Mouse (Mus musculus): Measurements from ENCODE around the gene Zfyve28.
A peak's percentile ranks its signal among the peaks of the same experiment; 100 is the strongest.

Gene Zfyve28

DNA sequence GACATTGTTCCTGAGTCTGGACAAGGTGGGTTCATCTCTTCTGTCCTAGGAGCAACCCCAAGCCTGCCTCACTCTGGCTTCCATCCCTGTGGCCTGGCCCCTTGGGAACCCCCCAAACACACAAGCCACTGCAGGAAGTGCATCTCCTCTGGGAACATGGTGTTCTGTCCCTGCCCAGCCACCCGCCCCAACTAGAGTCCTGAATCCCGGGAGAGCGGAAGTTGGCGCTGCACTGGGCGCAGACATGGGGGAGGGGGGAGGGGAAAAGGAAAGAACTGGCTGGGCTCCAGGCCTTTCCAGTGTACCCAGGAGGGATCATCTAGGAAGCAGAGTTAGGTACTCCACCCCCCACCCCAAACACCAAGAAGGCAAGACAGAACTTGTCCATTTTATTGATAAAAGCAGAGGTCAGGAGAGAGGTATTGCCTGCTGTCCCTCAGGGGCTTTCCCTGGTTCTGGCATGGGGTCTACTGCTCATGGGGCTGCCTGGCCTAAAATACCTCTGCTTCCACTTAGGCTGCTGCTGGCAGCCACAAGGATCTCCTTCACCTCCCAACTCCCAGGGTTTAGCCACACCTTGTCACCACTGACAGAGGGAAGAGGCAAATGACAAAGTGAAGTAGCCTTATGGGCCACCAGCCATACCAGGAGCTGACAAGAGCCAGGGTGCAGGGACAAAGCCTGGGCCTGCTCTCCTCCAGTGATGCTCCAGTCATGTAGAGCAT is 104.9 kb downstream of the Zfyve28 start:
- peak in 1 of 2 experiments; percentile 10 for DNase-seq (ENCODE audit: low spot score in 2 of 2)

DNA sequence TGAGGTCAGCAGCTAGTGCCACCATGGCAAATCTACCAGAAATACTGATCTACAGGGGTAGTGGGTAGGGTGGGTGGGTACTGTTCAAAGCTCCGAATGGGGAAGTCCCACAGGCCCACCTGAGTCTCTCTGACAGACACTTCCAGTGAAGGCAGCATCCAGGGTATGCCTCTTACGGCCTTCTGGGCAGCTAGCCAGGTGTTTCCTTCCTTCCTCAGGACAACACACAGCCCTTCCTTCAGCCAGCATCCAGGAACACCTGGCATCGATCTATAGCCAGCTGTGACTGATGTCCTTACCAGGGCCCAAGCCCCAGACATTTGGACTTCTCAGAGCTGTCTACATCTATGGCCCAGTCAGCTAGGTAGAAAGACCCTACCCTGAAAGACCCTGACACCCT is 105.8 kb downstream of the Zfyve28 start:
- peak in 1 of 2 experiments; percentile 0 for DNase-seq (ENCODE audit: low spot score in 2 of 2)

DNA sequence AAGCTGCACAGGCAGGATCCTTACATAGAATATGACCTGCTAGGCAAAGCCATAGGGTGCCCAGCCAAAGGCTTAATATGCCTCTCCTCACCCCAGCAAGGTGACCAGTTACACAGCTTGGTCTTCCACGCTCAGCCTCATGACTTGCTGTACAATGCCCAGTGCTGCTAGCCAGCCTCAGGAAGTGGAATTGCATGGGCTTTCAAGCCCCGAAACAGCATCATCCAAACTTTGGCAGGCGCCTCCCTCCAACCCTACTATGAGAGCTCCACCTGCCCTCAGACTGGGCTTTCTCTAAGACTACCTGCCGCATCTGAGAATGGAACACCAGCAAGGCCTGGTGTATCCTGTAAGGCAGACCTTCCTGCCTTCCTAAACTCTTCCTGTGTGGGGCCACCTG is 110.4 kb downstream of the Zfyve28 start:
- DNase-seq (ENCODE audit: low spot score in 2 of 2), result no peak

GRCm38 (mm10) chr5:34177091-34177490 is 111.2 kb downstream of the Zfyve28 start:
- DNase-seq (ENCODE audit: low spot score in 2 of 2), result no peak

DNA sequence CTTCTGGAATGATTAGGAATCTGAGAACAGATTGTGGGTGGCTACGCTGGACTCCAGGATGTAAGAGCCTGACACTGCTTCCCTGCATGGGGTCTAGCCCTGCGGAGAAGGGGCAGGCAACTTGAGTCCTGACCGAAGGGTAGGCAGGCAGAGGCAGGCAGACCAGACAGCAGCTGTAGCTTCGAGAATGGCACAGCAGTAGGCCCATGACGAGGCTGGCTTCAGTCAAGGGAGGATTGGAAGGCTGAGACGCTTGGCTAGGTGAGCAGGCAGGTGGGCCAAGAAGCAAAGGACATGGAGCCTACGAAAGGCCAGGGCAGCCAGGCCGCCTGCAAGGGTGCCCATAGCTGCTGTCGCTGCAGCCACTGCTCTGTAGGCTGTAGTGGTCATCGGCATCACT is 111.6 kb downstream of the Zfyve28 start:
- DNase-seq (ENCODE audit: low spot score in 2 of 2), result no peak

DNA sequence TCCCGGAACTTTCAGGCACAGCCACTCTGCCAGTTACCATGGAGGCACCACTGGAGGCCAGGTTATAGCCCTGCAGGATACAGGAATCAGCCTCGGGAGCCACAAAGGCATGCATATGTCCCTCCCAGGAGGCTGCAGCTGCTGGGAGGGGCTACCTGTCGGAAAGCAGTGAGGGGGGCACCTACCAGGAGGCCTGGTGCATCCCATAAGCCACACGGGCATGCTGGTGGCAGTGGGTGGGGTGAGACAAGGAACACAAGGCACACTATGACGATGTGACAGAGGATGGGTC is 112.9 kb downstream of the Zfyve28 start:
- no peak for DNase-seq (ENCODE audit: low spot score in 2 of 2)

- DNase-seq (ENCODE audit: low spot score in 2 of 2), result no peak
These were observed 113.5 kb downstream of the Zfyve28 start for GRCm38 (mm10) chr5:34174550-34175402.

DNA sequence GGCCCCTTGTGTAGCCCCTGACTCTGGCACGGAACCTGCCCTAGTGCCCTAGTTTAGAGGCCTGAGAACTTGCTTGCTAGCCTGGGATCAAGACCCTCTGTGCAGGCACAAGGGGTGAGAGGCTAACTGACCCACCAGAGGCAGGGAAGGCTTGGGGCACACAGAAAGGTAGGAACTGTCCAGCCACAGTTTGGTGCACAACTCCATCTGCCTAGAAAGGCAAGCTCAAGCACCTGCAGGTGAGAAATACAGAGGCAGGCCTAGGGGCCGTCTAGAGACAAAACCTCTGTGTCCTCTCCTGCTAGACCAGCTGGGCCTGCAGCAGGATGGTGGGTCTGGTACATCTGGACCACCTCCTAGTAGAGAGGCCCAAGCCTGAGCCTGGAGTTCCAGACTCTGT is 114.2 kb downstream of the Zfyve28 start:
- no peak for DNase-seq (ENCODE audit: low spot score in 2 of 2)

- DNase-seq (ENCODE audit: low spot score in 2 of 2), result no peak
These were observed 117.5 kb downstream of the Zfyve28 start for GRCm38 (mm10) chr5:34170726-34171125.

GRCm38 (mm10) chr5:34169954-34170353 is 118.3 kb downstream of the Zfyve28 start:
- no peak for DNase-seq (ENCODE audit: low spot score in 2 of 2)

- peak; percentile 96 to 97 for DNase-seq (ENCODE audit: low spot score in 2 of 2)
These were observed 119.0 kb downstream of the Zfyve28 start, which contains the start of the genes Poln and Haus3 for GRCm38 (mm10) chr5:34168950-34169891. TSS of gene Poln (minus strand) at chr5:34169448. TSS of gene Haus3 (minus strand) at chr5:34169527.

DNA sequence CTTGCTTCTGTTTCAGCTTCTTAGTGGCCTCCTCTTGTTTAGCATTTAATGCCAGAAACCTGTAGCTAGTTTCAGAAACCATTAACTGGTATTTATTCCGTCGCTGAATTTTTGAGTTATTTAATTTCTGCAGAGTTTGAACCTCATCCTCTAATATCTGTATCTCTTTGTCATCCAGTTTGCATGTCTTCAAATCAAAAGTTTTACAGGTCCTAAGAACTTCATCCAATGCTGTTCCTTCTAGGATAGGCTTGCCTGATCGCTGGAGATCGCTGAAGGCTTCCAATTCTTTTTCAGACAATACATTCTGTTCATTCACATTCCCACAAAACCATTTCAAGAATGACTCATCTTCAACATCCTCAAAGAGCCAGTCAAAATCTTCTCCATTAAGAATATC is 120.4 kb downstream of the Zfyve28 start:
- no peak for DNase-seq (ENCODE audit: low spot score in 2 of 2)

GRCm38 (mm10) chr5:34165793-34166192 is 122.5 kb downstream of the Zfyve28 start:
- no peak for DNase-seq (ENCODE audit: low spot score in 2 of 2)

DNA sequence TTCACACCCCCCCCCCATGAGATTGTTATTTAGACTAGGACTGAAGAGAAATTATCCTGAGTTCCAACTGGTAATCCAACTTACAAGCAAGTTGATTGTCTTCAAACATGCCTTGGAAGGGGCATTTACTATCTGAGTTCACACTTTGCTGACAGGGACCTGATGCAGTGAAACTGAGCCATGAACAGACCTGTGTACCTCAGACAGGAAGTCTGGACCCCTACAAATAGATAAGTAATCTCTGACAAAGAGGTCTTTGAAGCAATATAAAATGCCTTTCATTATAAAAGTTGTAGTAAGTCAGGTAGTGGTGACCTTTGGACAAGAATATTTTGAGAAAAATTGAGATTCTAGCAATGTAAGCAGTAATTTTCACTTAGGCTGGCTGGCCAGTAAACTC is 139.8 kb downstream of the Zfyve28 start:
- no peak for DNase-seq (ENCODE audit: low spot score in 2 of 2)

DNA sequence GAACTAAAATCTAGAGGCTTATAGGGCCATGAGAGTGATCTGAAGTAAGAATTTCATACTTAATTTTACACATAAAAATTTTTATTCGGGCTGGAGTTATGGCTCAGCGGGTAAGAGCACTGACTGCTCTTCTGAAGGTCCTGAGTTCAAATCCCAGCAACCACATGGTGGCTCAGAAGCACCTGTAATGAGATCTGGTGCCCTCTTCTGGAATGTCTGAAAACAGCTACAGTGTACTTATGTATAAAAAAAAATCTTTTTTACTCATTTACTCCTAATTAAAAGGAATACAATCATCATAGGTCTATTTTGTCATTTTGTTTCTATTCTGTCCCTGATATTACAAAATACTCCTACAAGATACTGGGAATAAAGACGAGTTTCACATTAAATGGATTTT is 140.7 kb downstream of the Zfyve28 start:
- no peak for DNase-seq (ENCODE audit: low spot score in 2 of 2)
